Mouse (Mus musculus) lung, postnatal 0 days (tissue): ENCODE data around the gene Safb2. TPM values are rescaled to one million over a fixed set of nuclear protein-coding genes. Genes with fewer than 3 reads are reported as not detected.

Source experiments
- ATAC-seq: fragments of 200-750 bp; cut with Nextera tagmentation; 2 replicates; pipeline ENCODE4 v1.8.0; 2017; ENCODE audit warnings: moderate library complexity
- DNase-seq: peaks from one replicate; pipeline ENCODE4 v3.0.0-alpha.2; 2016; ENCODE audit warnings: low spot score
- H3K27ac ChIP-seq: fragments of 300-500 bp; sonication (generic); 2 replicates; pipeline ENCODE4 v1.5.1; 2014; ENCODE audit warnings: antibody characterized with exemption, mild to moderate bottlenecking, low read length, mixed read lengths
- H3K27me3 ChIP-seq: fragments of 300-500 bp; sonication (generic); replicated peaks from 2 replicates; pipeline ENCODE4 v1.6.1; 2014; ENCODE audit warnings: low read length, mixed read lengths; ENCODE audit not compliant: insufficient read depth
- H3K36me3 ChIP-seq: fragments of 300-500 bp; sonication (generic); 2 replicates; pipeline ENCODE4 v1.6.1; 2014; ENCODE audit warnings: low read length, mixed read lengths; ENCODE audit not compliant: insufficient read depth
- H3K4me1 ChIP-seq: fragments of 300-500 bp; sonication (generic); 2 replicates; pipeline ENCODE4 v1.6.1; 2014; ENCODE audit warnings: antibody characterized with exemption, low read depth, low read length, mixed read lengths; ENCODE audit not compliant: insufficient read depth
- H3K4me2 ChIP-seq: fragments of 300-500 bp; sonication (generic); replicated peaks from 2 replicates; pipeline ENCODE4 v1.6.1; 2014; ENCODE audit warnings: low read depth, mild to moderate bottlenecking, low read length, moderate library complexity, mixed read lengths
- H3K4me3 ChIP-seq: fragments of 300-500 bp; sonication (generic); 2 replicates; pipeline ENCODE4 v1.5.1; 2014; ENCODE audit warnings: low read depth, low read length
- H3K9ac ChIP-seq: fragments of 300-500 bp; sonication (generic); replicated peaks from 2 replicates; pipeline ENCODE4 v1.6.1; 2014; ENCODE audit warnings: low read depth, mild to moderate bottlenecking
- H3K9me3 ChIP-seq: fragments of 300-500 bp; sonication (generic); 2 replicates; pipeline ENCODE4 v1.6.1; 2016; ENCODE audit warnings: low read length, mixed read lengths
- CTCF ChIP-seq: IDR thresholded peaks from 2 replicates; pipeline ENCODE4 v1.5.1; 2016; ENCODE audit warnings: antibody characterized with exemption, mild to moderate bottlenecking
- EP300 ChIP-seq: IDR thresholded peaks from 2 replicates; pipeline ENCODE4 v1.6.1; 2016; ENCODE audit warnings: antibody characterized with exemption, mild to moderate bottlenecking, control low read depth
- WGBS: fragments of 180-500 bp; shearing (Covaris S2); extraction: QIAGEN DNeasy Blood & Tissue Kit; methylation state at CpG from one replicate; pipeline ENCODE4 v1.1.7; 2014; 5-methylcytosine and 5-hydroxymethylcytosine counted together
- polyA plus RNA-seq: library from polyadenylated mRNA; unstranded; fragments of >200 nt; fragmentation: Nextera tagmentation; extraction: Ambion mirVana; gene quantifications from 2 replicates; pipeline ENCODE4 v1.2.1, GENCODE M21; 2015

Gene Safb2
- polyA plus RNA-seq, 1 experiment from 2014 or later, result 36.8 TPM

- H3K9me3 ChIP-seq, result no peaks in the 10 kb centered on the region
- no peak overlapping the region for H3K4me2 ChIP-seq
- WGBS, result 15% methylated on average over 3 of the region's 3 CpGs
- no peak overlapping the region for H3K9ac ChIP-seq
- peak; percentile 67 for DNase-seq
- no peak overlapping the region for H3K4me3 ChIP-seq
- TF ChIP-seq CTCF, result peak; percentile 85
- TF ChIP-seq EP300, result no peak
- H3K27me3 ChIP-seq, result no peaks in the 10 kb centered on the region
- no peak overlapping the region for H3K27ac ChIP-seq
- ATAC-seq, result 0 out of 2 replicates have a peak, but pooled peaks have one; percentile 6
- H3K4me1 ChIP-seq, result no peaks in the 10 kb centered on the region
- H3K36me3 ChIP-seq, result peaks cover 19% of the 10 kb centered on the region; the same call in 1 of the 2 replicates
Measured at GRCm38 (mm10) chr17:56558448-56558847, 25.9 kb downstream of the Safb2 start.

- Histone ChIP-seq H3K9me3 (no peaks in the 10 kb centered on the region), H3K27me3 (no peaks in the 10 kb centered on the region), H3K9ac (no peak within 1 kb of the TSS), H3K4me2 (peak within 1 kb of the TSS; percentile 35), H3K36me3 (no peaks in the 10 kb centered on the region), H3K4me1 (no peaks in the 10 kb centered on the region), H3K4me3 (peak within 1 kb of the TSS; percentile 3; the same call in 1 of the 2 replicates), H3K27ac (peak within 1 kb of the TSS; percentile 14; the same call in 1 of the 2 replicates)
- 54% methylated on average over 20 of the region's 20 CpGs for WGBS
- ATAC-seq, result peak; percentile 93
- TF ChIP-seq CTCF, result no peak
- no peak for TF ChIP-seq EP300
- DNase-seq, result peak; percentile 79
Measured at GRCm38 (mm10) chr17:56554122-56554551, 30.2 kb downstream of the Safb2 start, which contains the start of gene Gm20219. Gene Gm20219, minus strand, starts transcription at chr17:56554387.

GRCm38 (mm10) chr17:56552781-56553363, 31.5 kb downstream of the Safb2 start:
- ATAC-seq, result 0 out of 2 replicates have a peak, but pooled peaks have one; percentile 24
- no peak overlapping the region for H3K4me2 ChIP-seq

GRCm38 (mm10) chr17:56551841-56552581, 32.4 kb downstream of the Safb2 start:
- H3K27ac ChIP-seq, result no peak overlapping the region
- 79% methylated on average over 6 of the region's 6 CpGs for WGBS
- ATAC-seq (no peak), DNase-seq (no peak)
- no peak for TF ChIP-seq CTCF
- TF ChIP-seq EP300, result no peak
- H3K4me3 ChIP-seq, result no peak overlapping the region
- H3K9me3 ChIP-seq, result no peaks in the 10 kb centered on the region
- H3K4me1 ChIP-seq, result no peaks in the 10 kb centered on the region
- no peak overlapping the region for H3K9ac ChIP-seq
- no peaks in the 10 kb centered on the region for H3K36me3 ChIP-seq
- no peaks in the 10 kb centered on the region for H3K27me3 ChIP-seq
- H3K4me2 ChIP-seq, result no peak overlapping the region

More at GRCm38 (mm10) chr17:56552781-56553363, 31.5 kb downstream of the Safb2 start:
- no peaks in the 10 kb centered on the region for H3K4me1 ChIP-seq
- H3K9me3 ChIP-seq, result no peaks in the 10 kb centered on the region
- H3K36me3 ChIP-seq, result no peaks in the 10 kb centered on the region
- peak; percentile 100 for TF ChIP-seq CTCF
- no peak for TF ChIP-seq EP300
- 64% methylated on average over 5 of the region's 5 CpGs for WGBS
- H3K9ac ChIP-seq, result no peak overlapping the region
- no peak overlapping the region for H3K27ac ChIP-seq
- no peak overlapping the region for H3K4me3 ChIP-seq
- no peaks in the 10 kb centered on the region for H3K27me3 ChIP-seq
- DNase-seq, result peak; percentile 40

GRCm38 (mm10) chr17:56550784-56551475, 33.5 kb downstream of the Safb2 start:
- Histone ChIP-seq H3K4me1 (no peaks in the 10 kb centered on the region), H3K9ac (no peak overlapping the region), H3K27me3 (no peaks in the 10 kb centered on the region), H3K36me3 (no peaks in the 10 kb centered on the region), H3K9me3 (no peaks in the 10 kb centered on the region), H3K27ac (no peak overlapping the region), H3K4me2 (no peak overlapping the region), H3K4me3 (no peak overlapping the region)
- no peak for TF ChIP-seq CTCF
- TF ChIP-seq EP300, result no peak
- 66% methylated on average over 12 of the region's 12 CpGs for WGBS
- DNase-seq, result no peak
- ATAC-seq, result peak; percentile 24; the same call in 1 of the 2 replicates

- WGBS, result 67% methylated on average over 4 of the region's 4 CpGs
- DNase-seq (no peak), ATAC-seq (no peak)
- H3K9me3 ChIP-seq, result no peaks in the 10 kb centered on the region
- no peak overlapping the region for H3K4me2 ChIP-seq
- no peak overlapping the region for H3K9ac ChIP-seq
- no peak for TF ChIP-seq CTCF
- TF ChIP-seq EP300, result no peak
- H3K27me3 ChIP-seq, result no peaks in the 10 kb centered on the region
- no peak overlapping the region for H3K27ac ChIP-seq
- H3K4me3 ChIP-seq, result no peak overlapping the region
- no peaks in the 10 kb centered on the region for H3K4me1 ChIP-seq
- H3K36me3 ChIP-seq, result no peaks in the 10 kb centered on the region
Measured at GRCm38 (mm10) chr17:56548605-56549105, 35.7 kb downstream of the Safb2 start.
